Mouse (Mus musculus): ENCODE data around the gene Rd3.

The Rd3 gene

GRCm38 (mm10) chr1:191977187-191977586 is at the start of gene Rd3:
Gene Rd3 (plus strand): TSS chr1:191977370.
- DNase-seq (ENCODE audit: low spot score): no peak

- no peak for DNase-seq (ENCODE audit: low spot score)
These were observed 48.8 kb upstream of the Rd3 start for GRCm38 (mm10) chr1:191928345-191928744.

GRCm38 (mm10) chr1:191929065-191929464 is 48.1 kb upstream of the Rd3 start:
- DNase-seq (ENCODE audit: low spot score): no peak

- no peak for DNase-seq (ENCODE audit: low spot score)
These were observed 47.2 kb upstream of the Rd3 start for GRCm38 (mm10) chr1:191929897-191930524.

DNA sequence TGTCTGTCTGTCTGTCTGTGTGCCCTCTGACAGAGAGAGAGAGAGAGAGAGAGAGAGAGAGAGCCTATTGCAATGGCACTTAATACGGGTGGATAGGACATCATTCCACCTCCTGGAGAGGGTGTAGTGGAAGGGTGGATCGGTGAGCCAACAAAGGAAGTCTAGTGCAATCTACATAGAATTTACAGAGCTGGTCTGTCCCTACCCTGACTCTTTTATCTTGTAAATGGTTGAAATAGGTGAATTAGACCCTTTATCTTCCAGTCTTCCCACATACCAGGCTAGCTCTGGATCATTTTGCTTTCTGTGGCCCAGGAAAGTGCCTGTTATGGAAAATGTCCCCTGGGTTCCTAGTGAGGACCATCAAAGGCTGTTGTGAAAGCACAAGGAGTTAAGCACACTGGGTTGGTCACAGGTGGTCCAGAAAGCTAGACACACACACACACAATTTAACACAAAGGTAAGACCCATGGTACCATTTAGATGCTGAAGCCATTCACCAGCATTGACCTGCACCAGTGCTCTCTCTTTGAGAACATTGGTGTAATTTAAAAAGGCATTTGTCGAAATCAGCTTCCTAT is 46.6 kb upstream of the Rd3 start:
- no peak for DNase-seq (ENCODE audit: low spot score)

DNA sequence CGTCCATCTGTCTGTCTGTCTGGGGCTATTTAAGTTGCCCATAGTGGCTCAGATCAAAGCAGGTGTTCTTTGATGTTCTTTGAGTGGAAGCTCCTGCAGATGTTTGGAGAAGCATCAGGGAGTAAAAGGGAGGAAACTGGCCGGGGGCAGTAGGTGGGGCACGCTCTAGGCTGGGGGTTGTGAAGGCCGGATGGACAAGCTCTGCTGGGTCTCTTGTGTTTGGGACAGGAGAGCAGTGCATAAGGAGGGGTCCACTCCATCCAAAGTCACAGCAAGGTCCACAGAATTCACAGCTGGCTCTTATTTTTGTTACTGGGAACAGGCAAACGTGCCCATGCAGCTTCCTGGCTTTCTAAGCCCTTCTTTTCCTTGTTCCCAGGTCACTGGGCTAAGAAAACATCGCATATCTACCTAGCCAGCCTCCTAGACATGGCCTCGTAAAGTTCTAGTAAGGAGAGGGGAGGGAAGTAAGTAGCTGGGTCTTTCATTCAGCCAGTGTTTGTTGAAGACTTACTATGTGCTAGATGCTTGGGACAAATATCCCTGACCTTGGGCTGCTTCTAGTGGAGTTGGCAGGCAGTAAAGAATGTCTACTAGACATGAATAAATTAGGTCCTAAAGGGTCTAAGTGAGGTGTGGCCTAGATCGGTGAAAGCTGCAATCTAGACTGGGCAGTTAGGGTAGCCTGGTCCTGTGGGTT is 44.7 kb upstream of the Rd3 start:
- no peak for DNase-seq (ENCODE audit: low spot score)

- no peak for DNase-seq (ENCODE audit: low spot score)
These were observed 44.1 kb upstream of the Rd3 start for GRCm38 (mm10) chr1:191932986-191933632.

GRCm38 (mm10) chr1:191943638-191944037 is 33.5 kb upstream of the Rd3 start:
- DNase-seq (ENCODE audit: low spot score): no peak

DNA sequence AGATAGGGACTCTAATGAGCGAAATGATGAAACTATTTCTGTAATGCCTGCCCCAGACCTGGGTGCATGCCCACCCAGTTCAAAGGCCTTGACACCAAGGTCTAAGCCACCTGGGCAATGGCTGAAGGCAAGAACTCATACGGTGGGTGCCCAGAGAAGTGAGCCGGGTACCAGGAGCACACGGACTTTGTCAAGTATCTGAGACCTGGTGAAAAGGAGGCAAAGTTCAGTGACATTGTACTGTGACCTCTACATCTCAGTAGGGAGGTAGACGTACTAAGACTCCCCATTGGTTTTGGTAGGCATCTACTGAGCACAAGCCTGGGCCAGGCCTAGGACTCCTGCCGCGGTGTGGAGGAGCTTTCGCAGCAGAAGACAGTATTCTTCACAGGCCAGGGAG is 31.8 kb upstream of the Rd3 start:
- DNase-seq (ENCODE audit: low spot score): no peak

- DNase-seq (ENCODE audit: low spot score): no peak
These were observed 31.4 kb upstream of the Rd3 start for GRCm38 (mm10) chr1:191945756-191946155.

DNA sequence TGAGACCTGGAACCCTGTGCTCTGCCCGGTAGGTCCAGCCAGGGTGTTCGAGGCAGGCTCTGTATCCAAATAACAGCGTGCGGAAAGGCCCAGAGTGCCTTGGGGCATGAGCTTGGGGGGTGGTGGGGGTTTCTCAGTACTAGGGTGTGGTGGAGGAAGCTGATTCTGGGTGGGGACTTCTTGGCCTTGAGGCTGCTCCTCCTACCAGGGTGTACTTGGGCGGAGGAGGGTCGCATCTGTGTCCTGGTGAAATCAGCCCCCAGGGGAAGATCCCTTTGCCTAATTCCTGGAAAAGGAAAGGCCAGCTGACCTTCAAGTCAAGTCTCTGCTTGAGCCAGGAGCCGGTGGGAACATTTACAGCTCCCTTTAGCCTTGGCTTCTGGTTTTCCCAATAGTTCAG is 30.9 kb upstream of the Rd3 start:
- no peak for DNase-seq (ENCODE audit: low spot score)

GRCm38 (mm10) chr1:191946835-191947234 is 30.3 kb upstream of the Rd3 start:
- DNase-seq (ENCODE audit: low spot score): no peak

DNA sequence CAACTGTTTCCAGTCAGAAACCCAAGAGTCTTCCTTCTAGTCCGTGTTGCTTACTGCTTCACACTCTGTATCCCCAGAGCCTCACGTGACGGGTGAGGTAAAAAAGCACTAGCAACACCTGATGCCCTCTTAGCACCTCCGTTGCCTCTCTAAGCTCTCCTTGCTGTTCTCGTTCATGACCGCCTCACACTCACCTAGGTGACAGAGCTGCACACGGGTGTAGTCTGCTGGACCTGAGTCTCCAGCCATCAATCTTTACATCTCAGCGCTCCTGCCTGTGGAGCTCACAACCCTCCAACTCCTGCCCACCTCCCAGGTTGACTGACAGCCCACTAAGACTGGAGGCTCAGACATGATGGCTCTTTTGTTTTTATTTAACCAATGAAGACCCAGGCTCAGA is 29.4 kb upstream of the Rd3 start:
- no peak for DNase-seq (ENCODE audit: low spot score)

DNA sequence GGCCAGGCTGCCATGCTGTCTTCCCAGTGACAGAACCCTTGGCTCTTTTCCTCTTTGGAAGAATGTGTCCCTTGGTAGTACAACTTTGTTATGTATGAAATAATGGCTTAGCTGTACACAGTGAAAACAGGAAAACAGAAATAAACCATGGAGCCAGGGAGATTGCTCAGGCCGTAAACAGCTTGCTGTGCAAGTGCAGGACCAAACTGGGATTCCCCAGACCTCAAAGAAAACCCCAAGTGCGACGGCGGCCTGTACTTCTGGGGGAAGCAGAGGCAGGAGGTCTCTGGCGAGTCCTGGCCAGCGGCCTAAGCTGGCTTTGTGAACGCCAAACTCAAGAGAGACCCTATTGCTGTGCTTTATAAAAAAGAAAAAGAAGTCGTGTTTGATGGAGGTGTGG is 28.6 kb upstream of the Rd3 start:
- DNase-seq (ENCODE audit: low spot score): no peak

DNA sequence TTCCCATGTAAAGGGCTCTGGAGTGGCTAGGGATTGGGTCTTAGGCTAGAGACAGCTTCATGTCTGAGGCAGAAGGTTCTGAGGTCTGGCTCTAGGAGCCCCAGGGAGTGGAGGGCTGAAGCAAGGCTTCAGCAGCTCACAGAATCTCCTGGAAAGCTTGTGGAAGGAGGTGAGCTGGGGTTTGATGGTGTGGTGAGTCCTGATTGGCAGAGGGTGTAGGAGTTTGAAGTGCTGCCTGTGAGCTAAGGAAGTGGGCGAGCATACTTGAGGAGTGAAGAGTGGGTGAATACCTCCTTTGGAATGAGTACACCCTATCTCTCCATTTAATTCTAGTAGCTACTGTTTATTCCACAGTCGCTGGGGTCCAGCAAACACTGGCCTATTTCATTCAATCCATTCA is 26.6 kb upstream of the Rd3 start:
- DNase-seq (ENCODE audit: low spot score): no peak

GRCm38 (mm10) chr1:191952733-191953335 is 24.3 kb upstream of the Rd3 start:
- peak; percentile 73 for DNase-seq (ENCODE audit: low spot score)

DNA sequence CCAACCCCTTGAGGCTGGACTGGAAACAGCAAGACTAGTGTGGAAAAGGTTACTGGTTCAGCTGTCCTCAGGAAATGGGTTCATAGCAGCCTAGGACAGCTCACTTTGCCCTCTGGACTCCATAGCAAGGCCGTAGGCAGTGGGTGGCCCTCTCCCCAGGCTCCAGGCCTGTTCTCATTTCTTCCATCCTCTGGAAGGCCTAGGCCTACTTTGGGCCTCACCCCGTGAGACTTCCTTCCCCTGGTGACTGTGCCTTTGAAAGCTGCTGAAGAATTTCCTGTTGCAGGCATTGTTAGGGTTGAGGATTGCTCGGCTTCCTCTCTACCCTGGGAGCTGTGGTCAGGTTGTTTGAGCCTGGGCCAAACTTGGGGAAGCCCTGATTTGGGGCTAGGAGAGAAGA is 22.1 kb upstream of the Rd3 start:
- no peak for DNase-seq (ENCODE audit: low spot score)

- no peak for DNase-seq (ENCODE audit: low spot score)
These were observed 20.9 kb upstream of the Rd3 start for GRCm38 (mm10) chr1:191956261-191956660.

DNA sequence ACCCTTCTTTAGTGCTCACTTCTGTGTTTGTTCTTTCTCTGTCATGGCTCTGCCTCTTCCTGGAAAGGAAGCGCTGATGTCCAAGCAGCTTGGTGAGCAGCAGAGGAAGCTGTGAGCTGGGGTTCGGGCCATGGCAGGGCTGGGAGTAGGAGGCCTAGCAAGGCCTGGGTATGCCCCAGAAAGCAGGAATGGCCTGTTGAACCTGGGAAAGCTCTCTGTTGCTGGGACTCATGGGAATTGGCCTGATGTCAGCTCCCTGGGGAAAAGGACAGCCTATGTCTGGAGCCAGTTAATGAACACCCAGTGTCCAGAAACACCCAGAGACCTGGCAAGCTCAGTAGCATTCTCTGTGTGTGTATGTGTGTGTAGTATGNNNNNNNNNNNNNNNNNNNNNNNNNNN is 20.3 kb upstream of the Rd3 start:
- no peak for DNase-seq (ENCODE audit: low spot score)

DNA sequence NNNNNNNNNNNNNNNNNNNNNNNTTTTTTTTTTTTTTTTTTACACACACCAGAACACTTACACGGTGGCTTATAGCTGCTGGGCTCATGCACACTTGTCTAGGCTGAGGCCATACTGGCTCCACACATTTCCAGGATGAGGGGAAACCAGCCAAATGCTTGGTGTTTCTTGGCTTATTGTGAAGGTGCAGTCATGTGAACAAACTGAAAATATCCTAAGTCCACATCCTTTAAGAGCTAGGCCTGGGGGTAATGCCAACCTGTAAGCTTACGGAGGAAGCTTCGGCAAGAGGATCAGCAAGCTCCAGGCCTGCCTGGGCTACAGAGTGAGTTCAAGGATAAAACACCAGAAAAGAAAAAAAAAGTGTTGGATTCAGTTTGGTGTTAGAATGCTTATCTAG is 19.8 kb upstream of the Rd3 start:
- no peak for DNase-seq (ENCODE audit: low spot score)

DNA sequence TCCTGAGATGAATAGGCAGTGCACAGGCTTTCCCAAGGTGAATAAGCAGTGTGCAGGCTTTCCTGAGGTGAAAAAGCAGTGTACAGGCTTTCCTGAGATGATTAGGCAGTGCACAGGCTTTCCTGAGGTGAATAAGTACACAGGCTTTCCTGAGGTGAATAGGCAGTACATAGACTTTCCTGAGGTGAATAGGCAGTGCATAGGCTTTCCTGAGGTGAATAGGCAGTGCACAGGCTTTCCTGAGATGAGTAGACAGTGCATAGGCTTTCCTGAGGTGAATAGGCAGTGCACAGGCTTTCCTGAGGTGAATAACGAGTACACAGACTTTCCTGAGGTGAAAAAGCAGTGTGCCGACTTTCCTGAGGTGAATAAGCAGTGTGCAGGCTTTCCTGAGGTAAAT is 16.2 kb upstream of the Rd3 start:
- DNase-seq (ENCODE audit: low spot score): no peak

- DNase-seq (ENCODE audit: low spot score): no peak
These were observed 13.8 kb upstream of the Rd3 start for GRCm38 (mm10) chr1:191963413-191963812.
